Mouse (Mus musculus) thymus, adult 2 months (tissue): ENCODE results near the gene Anapc11.

Experiments
- CTCF ChIP-seq: fragments of 200-500 bp; IDR thresholded peaks from 2 replicates; pipeline ENCODE4 v1.5.1; 2012; ENCODE audit warnings: mild to moderate bottlenecking, control low read depth, low read length, moderate library complexity, borderline replicate concordance; ENCODE audit not compliant: control insufficient read depth, poor library complexity, insufficient read depth; ENCODE audit errors: extremely low read depth
- POLR2A ChIP-seq: fragments of 200-500 bp; IDR thresholded peaks from 2 replicates; pipeline ENCODE4 v1.6.1; 2012; ENCODE audit warnings: mild to moderate bottlenecking, low read length, control low read depth, moderate library complexity; ENCODE audit not compliant: control insufficient read depth, poor library complexity, insufficient read depth; ENCODE audit errors: extremely low read depth

DNA sequence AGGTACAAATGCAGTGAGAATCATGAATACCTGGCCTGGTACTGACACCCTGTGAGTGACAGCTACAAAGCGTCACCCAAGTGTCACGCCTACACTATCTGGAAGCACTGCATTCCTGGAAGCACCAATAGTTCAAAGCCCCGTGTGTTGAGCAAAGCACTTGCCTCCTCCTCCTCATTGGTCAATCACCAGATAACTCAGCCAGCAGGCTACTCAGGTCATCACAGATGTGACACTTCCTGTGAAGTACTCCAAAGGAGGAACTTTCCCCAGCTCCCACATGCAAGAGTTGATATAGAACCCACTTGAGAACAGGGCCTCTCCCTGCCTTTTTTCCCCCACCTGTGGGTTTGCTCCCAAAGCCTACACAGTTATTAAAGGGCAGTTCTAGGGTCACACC, 27.1 kb upstream of the Anapc11 start:
- TF ChIP-seq CTCF (no peak), POLR2A (no peak)
